Mouse (Mus musculus) hematopoietic stem cell, adult 5-6 weeks (primary cell): ENCODE data around the gene Cd3e. TPM values are rescaled to one million over a fixed set of nuclear protein-coding genes. Genes with fewer than 3 reads are reported as not detected.

ENCODE experiments used
- total RNA-seq: library from RNA; stranded (forward); fragments of 172-1452, 232-1000 nt; gene quantifications from 2 replicates; pipeline ENCODE4 v1.2.3, GENCODE M21; 2017

The Cd3e gene
- total RNA-seq, 1 experiment from 2014 or later, result 0.20 TPM

Other genes starting within 250 kb of the Cd3e start
- gene Arcn1, start 241.8 kb downstream of the Cd3e start, total RNA-seq, result 132 and 175 TPM in 2 replicates
- gene Ift46, start 241.7 kb downstream of the Cd3e start, total RNA-seq, result 40.8 and 56.6 TPM in 2 replicates
- 0.19 and 0.50 TPM in 2 replicates for gene Tmem25, start 210.3 kb downstream of the Cd3e start, total RNA-seq
- gene Ttc36, start 206.6 kb downstream of the Cd3e start, total RNA-seq, result 4.9 TPM in 1 of 2 replicates, not detected in the other
- 22.9 and 27.1 TPM in 2 replicates for gene Kmt2a, start 128.3 kb downstream of the Cd3e start, total RNA-seq
- 93.3 and 114 TPM in 2 replicates for gene Atp5l, start 88.9 kb downstream of the Cd3e start, total RNA-seq
- gene Ube4a, start 44.0 kb downstream of the Cd3e start, total RNA-seq, result 29.6 and 39.3 TPM in 2 replicates
- gene Cd3g, start 29.2 kb downstream of the Cd3e start, total RNA-seq, result 7.8 and 9.3 TPM in 2 replicates
- 0.19 TPM in 1 of 2 replicates, not detected in the other for gene Cd3d, start 27.8 kb downstream of the Cd3e start, total RNA-seq
- gene Mpzl2, start 30.2 kb upstream of the Cd3e start, total RNA-seq, result 0.31 and 3.3 TPM in 2 replicates
- 0.19 and 0.99 TPM in 2 replicates for gene Mpzl3, start 45.6 kb upstream of the Cd3e start, total RNA-seq
- gene Jaml, start 69.6 kb upstream of the Cd3e start, total RNA-seq, result 1.7 and 3.3 TPM in 2 replicates
- 0.44 TPM in 1 of 2 replicates, not detected in the other for gene Scn2b, start 108.2 kb upstream of the Cd3e start, total RNA-seq
- 0.25 TPM in 1 of 2 replicates, not detected in the other for gene Scn4b, start 128.8 kb upstream of the Cd3e start, total RNA-seq
- gene BC049352, start 172.4 kb upstream of the Cd3e start, total RNA-seq, result 1.3 and 3.6 TPM in 2 replicates
- 0.31 TPM in 1 of 2 replicates, not detected in the other for gene Tmprss4, start 194.5 kb upstream of the Cd3e start, total RNA-seq